Mouse (Mus musculus): ENCODE measurements around the gene Khdrbs1.
"Not testable (repeated sequence)": the region's sequence is repeated elsewhere in the genome, so short reads cannot be mapped to it uniquely, and the experiment has no call there.

Khdrbs1 gene

DNA sequence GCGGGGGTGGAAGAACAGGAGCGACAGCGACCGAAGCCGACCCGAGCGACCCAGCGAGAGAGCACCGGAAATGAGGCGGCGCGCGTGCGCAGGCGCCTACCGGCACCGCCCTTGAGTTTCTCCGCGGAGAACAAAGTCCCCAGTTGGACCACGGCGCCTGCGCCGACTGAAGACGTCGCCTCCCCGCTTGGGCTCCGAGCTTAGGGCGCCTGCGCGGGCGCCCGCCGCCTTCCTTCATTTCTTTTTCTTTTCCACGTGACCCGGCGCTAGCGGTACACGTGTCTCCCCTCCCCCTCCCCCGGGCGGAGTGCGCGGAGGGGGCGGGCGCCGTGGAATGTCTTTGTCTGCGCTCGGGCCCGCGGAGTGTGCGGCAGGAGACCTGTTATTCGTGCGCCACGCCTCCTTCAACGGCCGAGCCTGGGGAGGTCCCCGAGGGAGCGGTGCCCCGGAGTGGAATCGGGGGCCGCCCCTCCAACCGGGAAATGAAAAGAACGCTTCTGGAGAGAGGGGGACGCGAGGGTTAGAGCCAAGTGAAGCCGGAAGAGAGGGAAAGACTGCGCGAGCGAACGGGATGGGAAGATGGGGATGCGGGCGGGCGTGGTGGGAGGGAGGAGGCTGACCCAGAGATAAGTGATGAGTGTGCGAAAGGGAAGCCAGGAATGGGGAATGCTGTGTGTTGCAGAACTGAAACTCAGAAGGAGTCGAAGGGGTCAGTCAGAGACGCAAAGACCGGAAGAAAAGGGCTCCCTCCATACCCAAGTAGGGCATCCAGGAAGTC lies at the start of gene Khdrbs1:
Gene Khdrbs1 (minus strand): TSS at position 72 of the 778 bp plus-strand sequence.
- DNase-seq (ENCODE audit: low read depth), result peak; percentile 100

DNA sequence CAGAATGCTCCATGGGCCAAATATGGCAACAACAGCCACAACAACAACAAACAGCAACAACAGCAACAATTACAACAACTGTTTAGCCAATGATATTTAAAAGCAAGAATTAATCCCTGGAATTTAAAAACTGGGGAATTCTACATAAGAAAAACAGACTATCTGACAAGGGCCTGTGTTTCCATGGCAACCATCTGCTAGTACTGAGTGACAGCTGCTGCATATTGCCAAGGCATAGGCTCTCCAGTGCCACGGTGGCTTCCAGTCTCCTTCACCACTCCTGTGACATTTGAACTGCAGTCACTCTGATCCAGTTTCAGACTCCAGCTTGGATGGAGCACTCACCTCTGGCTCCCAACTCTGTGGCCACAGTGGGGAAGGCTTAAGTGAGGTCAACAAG lies 49.3 kb upstream of the Khdrbs1 start:
- DNase-seq (ENCODE audit: low read depth), result peak; percentile 39

DNA sequence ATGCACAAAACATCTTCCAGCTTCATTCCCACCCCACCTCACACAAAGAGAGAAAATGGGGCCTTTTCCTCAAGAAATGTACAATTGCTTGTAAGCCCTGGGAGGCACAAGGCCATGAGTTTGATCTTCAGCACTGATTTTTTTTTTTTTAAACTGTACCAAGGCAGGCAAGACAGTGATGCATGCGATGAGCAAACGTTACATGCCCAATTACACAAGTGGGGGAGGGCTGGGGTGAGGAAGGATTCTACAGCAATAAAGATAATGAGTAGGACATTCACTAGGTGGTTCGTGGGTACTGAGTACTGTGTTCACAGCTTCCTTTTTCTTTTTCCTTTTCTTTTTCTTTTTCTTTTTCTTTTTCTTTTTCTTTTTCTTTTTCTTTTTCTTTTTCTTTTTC lies 48.4 kb upstream of the Khdrbs1 start:
- no peak for DNase-seq (ENCODE audit: low read depth)

DNA sequence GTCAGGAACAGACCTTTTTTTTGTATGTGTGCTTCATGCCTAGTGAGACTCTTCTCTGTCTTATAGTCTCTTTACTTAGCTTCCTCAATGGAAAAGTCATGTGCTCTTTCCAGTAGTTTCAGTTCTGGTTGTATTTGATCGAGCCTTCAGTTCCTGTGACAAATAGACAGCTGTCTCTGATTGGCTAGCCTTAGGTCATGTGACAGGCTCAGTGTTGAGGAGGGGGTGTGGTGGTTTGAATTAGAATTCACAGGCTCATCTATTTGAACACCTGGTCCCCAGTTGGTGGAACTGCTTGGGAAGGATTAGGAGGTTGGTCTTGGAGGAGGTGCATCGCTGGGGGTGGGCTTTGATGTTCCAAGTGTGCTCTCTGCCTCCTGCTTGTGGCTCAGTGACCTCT lies 47.5 kb upstream of the Khdrbs1 start:
- DNase-seq (ENCODE audit: low read depth), result no peak

DNA sequence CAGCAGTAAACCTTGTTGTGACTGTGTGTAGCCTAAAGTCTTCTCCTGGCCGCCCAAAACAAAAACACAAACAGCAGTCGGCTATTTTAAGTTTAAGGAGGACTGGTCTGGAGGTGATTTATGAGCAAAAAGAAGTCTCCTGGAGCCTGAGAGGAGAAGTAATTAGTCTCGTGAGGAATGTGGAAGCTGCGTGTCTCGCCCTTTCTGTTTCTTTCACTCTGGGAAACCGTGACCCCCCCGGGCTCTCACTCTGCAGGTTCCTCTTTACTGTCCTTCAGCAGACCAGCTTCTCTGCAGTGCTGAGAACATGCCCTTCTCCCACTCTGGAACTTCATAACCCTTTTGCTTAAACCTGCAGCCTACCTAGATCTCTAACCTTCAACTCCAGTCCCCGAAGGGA lies 46.6 kb upstream of the Khdrbs1 start:
- DNase-seq (ENCODE audit: low read depth), result no peak

DNA sequence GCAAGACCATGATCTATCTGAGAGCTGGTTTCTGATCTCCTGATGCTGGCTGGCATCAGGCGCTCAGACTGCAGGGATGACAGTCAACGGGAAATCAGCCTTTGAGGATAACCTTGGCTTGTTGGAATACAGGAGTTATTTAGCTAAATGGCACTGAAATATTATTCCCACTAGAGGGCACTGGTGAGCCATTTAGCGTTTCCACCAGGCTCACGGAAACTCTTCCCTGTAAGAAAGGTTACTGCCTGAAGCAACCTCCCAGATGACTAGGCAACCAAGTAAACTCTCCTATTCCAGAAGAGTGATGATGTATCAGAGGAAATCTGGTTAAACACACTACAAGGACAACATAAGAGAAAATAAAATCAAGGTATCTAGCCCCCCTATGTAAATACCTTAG lies 43.1 kb upstream of the Khdrbs1 start:
- DNase-seq (ENCODE audit: low read depth), result peak; percentile 97

DNA sequence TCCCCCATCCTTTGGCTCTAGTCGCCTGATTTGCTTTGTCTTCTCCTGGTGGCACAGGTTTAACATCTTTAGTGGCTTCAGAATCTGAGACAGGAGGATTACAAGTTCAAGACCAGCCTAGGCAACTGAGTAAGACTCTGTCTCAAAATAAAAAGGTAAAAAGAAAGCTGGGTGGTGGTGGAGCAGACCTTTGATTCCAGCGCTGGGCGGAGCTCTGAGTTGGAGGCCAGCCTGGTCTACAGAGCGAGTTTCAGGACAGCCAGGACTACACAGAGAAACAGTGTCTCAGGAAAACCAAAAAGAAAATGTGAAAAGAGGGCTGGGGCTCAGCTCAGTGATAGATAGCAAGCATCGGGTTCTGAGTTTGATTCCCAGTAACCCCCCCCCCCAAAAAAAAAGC lies 41.4 kb upstream of the Khdrbs1 start:
- no peak for DNase-seq (ENCODE audit: low read depth)

DNA sequence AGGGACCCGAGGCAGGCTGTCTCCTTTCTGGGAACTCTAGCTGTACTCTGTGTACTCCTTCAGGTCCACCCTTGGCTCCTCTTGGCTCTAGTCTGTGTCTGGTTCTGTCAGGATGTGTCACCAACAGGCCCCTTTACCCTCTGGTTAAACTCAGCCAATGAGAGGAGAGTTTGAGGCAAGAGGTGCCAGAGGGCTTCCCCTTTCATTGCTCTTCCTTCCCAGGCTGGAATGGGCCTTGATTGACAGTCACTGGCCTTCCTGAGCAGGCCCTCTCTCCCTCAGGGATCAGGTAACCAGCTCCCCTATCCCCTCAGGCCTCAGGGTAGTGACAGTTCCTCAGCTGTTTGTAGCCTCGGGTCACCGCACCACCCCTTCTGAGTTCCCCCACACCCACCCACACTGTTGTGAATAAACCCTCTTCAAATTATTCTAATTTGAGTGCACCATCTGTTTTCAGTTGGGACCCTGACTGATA lies 40.8 kb upstream of the Khdrbs1 start:
- peak; percentile 70 for DNase-seq (ENCODE audit: low read depth)

DNA sequence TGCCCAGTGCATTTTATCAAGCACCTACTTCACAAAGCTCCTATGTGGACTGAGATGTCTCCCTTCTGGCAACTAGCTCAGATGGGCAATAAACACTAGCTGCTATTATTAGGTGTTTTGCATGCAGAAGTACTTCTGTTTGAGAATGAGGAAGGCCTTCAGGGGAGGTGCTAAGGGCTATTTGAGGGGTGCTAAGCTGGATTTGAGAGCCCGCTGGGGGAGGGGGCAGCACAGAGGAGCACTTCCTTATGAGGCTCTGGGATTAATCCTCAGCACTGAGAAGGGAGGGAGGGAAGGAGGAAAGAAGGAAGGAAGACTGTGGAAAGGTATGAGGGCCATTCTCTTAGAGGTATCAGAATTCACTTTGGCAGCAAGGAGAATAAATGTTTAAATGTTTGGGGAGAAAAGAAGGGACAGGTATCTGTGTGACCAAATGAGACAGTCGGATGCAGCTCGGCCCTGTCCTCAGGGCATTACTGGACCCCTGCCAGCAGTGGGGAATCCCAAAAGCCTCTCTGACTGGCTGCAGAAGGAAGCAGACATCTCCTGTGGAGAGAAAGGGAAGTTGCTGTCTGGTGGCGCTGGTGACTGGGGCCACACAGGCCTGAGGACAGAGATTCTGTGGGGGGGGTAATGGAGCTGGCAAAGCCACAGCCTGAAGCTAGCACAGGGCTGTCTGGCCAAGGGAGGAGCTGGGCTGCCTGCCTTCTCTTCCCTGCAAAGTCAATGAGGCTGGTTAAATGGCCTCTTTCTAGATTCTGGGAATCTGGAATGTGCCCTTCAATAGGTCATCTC lies 40.0 kb upstream of the Khdrbs1 start:
- peak; percentile 48 for DNase-seq (ENCODE audit: low read depth)

DNA sequence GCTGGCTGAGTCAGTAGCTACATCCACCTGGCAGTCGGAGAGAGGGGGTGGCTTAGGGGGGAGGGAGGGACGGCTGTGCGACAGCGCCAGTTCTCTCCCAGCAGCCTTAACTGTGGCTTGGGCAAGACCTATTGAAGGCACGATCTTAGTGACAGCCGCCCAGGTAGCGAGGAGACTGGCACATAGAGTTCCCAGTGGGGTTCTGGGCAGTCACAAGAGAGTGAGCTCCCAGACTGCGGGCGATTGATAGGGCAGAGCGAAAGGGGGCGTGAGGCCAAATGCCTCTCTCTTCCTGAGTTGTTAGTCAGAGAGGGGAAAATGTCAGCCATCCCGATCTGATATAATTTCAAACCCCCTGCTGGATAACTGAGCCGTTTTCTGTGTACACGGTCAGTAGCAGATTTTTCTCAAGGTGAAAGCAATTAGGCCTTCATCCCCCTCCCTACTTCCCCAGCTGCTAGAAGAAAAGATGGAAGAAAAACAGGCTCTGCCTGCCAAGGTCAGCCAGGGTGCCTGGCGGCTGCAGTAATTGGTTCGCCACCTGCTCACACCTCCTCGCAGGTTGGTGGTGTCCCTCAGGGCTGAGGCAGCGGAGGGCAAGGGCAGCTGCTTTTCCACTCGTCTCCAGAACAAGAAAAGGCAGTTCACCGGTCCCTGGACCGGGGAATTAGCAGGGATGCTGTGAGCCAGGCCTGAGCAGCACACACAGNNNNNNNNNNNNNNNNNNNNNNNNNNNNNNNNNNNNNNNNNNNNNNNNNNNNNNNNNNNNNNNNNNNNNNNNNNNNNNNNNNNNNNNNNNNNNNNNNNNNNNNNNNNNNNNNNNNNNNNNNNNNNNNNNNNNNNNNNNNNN lies 29.8 kb upstream of the Khdrbs1 start:
- DNase-seq (ENCODE audit: low read depth), result no peak

DNA sequence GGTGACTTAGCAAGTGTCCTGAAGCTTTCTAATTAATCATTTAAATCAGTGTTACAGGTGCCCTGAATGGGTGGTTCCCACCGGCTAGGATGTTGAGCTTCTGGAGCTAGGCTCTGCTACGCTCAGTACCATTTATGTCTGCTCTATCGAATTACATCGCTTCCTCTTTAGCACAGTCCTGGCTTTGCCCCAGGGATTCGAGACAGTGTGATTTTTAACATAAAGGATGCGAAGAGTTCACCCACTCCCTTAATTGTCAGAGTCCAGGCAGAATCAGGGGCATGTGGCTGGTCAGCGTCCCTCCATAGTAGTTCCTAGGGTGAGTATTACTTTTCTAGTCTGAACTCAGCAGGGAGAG lies 29.2 kb upstream of the Khdrbs1 start:
- DNase-seq (ENCODE audit: low read depth), result peak; percentile 49

DNA sequence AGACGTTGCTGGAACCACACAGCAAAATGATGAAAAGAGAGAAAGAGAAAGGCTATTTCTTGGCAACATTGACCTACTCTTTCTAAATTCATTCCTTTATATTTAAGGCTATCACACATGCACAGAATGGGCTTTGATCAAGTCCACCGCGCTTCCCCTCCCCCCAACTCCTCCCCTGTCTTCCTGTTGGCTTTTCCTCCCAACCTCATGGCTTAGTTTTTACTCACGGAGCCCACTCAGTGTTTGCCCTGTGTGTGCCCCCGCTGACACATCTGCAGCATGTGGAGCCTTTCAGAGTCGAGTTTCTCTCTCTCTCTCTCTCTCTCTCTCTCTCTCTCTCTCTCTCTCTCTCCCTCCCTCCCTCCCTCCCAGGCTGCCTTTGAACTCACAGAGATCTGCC lies 28.5 kb upstream of the Khdrbs1 start:
- DNase-seq (ENCODE audit: low read depth), result no peak

DNA sequence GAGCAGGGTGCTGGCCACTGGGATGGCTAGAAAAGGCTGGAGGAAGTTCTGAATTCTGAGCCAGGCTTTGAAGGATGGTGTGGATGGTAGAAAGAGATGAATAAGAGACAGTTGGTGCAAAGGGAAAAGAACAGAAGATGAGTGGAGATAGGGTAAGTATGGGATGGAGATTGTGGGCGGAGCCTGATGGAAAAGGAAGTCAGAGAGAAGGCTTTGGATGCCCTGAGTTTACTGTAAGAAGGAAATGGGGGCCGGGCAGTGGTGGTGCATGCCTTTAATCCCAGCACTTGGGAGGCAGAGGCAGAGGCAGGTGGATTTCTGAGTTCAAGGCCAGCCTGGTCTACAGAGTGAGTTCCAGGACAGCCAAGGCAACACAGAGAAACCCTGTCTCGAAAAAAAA lies 26.6 kb upstream of the Khdrbs1 start:
- DNase-seq (ENCODE audit: low read depth), result not testable (repeated sequence)

DNA sequence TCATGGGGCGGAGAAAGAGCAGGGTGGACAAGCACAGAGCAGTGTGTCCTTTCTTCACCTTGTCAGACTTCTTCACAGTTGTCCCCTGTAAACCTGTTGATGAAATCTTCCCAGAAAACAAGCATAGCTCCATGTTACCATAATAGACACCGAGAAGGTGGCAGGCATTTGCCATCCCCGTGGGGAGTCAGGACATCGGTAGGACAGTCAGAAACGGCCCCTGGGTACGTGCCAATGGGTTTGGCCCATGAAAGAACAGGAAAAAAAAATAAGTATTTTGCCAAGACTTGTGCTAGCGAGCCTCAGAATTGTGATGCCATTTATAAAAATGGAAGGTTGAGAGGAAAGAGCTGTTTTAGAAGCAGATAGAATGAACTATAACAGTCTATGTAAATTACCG lies 25.7 kb upstream of the Khdrbs1 start:
- no peak for DNase-seq (ENCODE audit: low read depth)

DNA sequence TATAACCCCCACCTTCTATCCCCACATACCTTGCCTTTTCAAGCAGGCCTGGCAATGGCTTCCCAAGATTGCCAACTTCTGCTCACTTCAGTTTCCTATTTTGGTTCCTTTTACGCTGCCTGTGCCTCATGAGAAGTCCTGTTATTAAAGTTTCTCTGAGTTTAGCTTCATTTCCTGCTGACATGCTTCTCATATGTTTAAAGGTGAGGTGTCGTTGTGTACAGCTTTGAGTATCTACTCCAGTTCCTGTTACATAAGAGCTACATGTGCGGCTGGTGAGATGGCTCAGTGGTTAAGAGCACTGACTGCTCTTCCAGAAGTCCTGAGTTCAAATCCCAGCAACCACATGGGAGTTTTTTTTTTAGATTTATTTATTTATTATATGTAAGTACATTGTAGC lies 23.2 kb upstream of the Khdrbs1 start:
- DNase-seq (ENCODE audit: low read depth), result no peak

DNA sequence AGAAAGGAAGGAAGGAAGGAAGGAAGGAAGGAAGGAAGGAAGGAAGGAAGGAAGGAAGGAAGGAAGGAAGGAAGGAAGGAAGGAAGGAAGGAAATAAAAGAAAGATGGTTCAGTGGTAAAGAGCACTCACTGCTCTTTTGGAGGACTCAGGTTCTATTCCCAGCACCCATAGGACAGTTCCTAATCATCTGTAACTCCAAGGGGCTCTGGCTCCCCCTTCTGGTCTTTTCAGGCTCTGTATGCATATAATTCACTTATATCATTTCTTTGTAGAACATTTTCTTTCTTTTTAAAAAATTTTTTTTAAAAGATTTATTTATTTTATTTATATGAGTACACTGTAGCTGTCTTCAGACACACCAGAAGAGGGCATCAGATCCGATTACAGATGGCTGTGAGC lies 20.4 kb upstream of the Khdrbs1 start:
- DNase-seq (ENCODE audit: low read depth), result peak; percentile 25

DNA sequence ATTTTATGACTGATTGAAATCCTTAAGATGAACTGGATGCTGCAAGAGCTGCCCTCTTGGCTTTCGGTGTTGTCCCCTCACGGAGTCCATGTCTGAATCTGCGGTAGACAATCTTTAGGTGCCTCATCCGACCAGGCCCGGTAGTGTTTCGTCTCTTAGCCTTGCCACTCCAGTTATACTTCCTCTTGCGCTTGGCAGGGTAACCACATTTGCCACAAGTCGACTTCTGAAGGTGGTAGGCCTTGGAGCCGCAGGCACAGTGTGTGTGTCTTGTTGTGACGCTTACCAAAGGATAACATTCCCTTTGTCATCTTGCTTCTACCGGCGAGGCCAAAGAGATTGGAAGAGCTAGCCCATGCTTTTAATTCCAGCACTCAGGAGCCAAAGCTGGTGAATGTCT lies 19.5 kb upstream of the Khdrbs1 start:
- DNase-seq (ENCODE audit: low read depth), result no peak

DNA sequence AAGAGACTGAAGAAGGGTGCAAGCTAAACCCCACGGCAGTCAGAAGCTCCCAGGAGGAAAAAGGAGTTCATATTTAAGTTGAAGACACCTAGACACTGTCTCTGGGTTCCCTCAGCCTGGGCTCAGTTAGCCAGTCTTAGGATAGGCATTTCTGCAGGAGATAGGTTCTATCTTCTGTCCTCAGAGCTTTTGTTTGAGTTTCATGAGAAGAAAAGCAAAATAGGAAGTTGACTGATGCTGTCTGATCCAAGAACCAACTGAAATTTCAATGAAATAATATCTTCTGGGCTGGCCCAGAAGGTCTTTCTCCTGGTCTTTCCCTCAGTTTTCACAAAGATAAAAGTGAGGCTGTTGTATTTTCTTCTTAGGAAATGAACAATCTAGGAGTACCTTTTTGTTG lies 13.4 kb upstream of the Khdrbs1 start:
- DNase-seq (ENCODE audit: low read depth), result no peak

DNA sequence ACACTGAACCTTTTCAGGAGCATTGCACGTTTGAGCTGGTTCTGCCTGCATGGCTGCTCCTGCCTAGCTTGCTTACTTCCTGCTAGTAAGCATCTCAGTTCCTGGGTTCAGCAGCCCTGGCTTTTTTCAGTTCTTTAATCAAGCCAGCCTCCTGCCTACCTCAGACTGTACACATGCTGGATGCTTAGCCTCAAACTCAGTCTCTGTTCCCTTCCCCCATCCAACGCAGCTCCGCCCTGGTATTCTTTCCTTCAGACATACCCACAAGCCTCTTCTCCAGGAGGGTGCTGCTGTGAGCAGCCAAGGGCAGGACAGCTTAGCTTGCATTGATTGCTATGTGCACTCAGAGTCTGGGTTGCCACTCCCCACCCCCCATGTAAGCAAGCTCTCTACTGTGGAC lies 12.6 kb upstream of the Khdrbs1 start:
- DNase-seq (ENCODE audit: low read depth), result peak; percentile 17

DNA sequence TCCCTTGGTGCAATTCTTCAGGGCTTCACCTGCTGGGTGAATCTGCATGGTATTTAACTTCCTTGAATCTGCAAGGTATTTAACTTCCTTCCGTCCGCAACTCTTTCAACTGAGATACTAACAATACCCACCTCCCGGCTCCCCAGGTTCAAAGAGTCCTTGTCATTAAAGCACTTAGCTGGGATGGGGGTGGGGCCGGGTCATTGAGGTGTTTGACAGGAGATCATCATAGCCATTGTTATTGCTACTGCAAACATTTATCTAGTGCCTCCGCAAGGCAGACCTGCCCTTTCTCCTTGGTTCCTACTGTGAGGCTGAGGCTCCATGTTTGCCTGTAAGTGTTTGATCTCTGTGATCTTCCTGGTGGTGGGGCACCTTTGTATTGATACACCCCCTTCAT lies 8.3 kb upstream of the Khdrbs1 start:
- DNase-seq (ENCODE audit: low read depth), result no peak

DNA sequence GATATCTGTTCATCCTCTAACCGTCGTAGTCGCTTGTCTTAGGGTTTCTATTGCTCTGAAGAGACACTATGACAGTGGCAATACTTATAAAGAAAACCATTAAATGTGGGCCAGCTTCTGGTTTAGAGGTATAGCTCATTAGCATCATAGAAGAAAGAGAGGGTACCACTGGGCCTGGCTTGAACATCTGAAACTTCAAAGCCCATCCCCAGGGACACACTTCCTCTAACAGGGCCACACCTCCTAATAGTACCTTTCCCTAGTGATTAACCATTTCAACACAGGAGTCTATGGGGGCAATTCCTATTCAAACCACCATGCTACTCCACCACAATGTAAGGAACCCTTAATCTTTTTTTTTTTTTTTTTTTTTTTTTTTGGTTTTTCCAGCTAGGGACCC lies 4.5 kb upstream of the Khdrbs1 start:
- DNase-seq (ENCODE audit: low read depth), result no peak

DNA sequence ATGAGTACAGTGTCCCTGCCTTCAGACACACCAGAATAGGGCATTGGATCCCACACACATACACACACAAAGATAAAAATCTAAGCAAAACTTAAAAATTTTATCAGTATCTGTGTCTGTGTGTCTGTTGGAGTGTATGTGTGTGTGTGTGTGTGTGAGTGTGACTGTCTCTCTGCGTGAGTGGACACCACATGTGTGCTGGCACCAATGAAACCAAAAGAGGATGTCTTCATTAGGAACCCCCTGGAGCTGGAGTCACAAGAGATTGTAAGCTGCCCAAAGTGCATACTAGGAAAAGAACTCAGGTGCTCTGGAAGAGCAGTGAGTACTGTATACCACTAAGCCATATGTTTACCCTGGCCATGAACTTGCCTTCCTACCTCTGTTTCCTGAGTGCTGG lies 4.0 kb upstream of the Khdrbs1 start:
- no peak for DNase-seq (ENCODE audit: low read depth)

DNA sequence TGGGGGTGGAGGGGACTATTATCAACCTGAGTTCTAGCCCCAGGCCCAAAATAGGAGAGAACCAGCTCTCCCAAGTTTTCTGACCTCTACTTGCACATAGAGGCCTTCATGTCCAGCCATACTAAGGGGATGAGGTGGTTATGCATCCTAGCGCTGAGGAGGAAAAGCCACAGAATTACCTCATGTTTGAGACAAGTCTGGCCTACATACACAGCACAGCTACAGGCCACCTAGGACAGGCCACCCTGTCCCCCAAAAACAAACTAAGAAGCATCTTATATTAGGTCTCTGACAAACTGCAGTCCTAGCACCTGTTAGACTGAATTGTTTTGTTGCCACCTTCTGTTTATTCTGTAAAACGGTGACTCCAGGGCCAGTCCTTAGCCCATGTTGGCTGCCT lies 1.4 kb upstream of the Khdrbs1 start:
- DNase-seq (ENCODE audit: low read depth), result peak; percentile 40
